Mouse (Mus musculus) embryonic facial prominence, embryonic 12.5 days (tissue): ENCODE measurements around the gene Defb7. TPM values are rescaled to one million over a fixed set of nuclear protein-coding genes. Genes with fewer than 3 reads are reported as not detected.

Source experiments
- ATAC-seq: fragments of 200-750 bp; cut with Nextera tagmentation; 2 replicates; pipeline ENCODE4 v1.8.0; 2017; ENCODE audit not compliant: insufficient number of reproducible peaks, insufficient read depth, low FRiP score, low TSS enrichment
- H3K27ac ChIP-seq: fragments of 300-500 bp; sonication (generic); 2 replicates; pipeline ENCODE4 v1.5.1; 2016; ENCODE audit warnings: mild to moderate bottlenecking
- H3K27me3 ChIP-seq: fragments of 300-500 bp; sonication (generic); 2 replicates; pipeline ENCODE4 v1.6.1; 2016; ENCODE audit warnings: mild to moderate bottlenecking, moderate library complexity
- H3K36me3 ChIP-seq: fragments of 300-500 bp; sonication (generic); 2 replicates; pipeline ENCODE4 v1.6.1; 2016; ENCODE audit warnings: mild to moderate bottlenecking
- H3K4me1 ChIP-seq: fragments of 300-500 bp; sonication (generic); 2 replicates; pipeline ENCODE4 v1.6.1; 2016
- H3K4me2 ChIP-seq: fragments of 300-500 bp; sonication (generic); replicated peaks from 2 replicates; pipeline ENCODE4 v1.6.1; 2016; ENCODE audit warnings: mild to moderate bottlenecking, moderate library complexity
- H3K4me3 ChIP-seq: fragments of 300-500 bp; sonication (generic); 2 replicates; pipeline ENCODE4 v1.5.1; 2016; ENCODE audit warnings: mild to moderate bottlenecking
- H3K9ac ChIP-seq: fragments of 300-500 bp; sonication (generic); 2 replicates; pipeline ENCODE4 v1.6.1; 2016; ENCODE audit warnings: mild to moderate bottlenecking, moderate library complexity
- H3K9me3 ChIP-seq: fragments of 300-500 bp; sonication (generic); 2 replicates; pipeline ENCODE4 v1.6.1; 2016; ENCODE audit warnings: mild to moderate bottlenecking, moderate library complexity
- WGBS: fragments of 180-500 bp; shearing (Covaris S2); methylation state at CpG from one replicate; pipeline ENCODE4 v1.1.7; 2016; 5-methylcytosine and 5-hydroxymethylcytosine counted together
- microRNA-seq: library from miRNA; unstranded; fragments of <30 nt; microRNA quantifications from one replicate; pipeline ENCODE4, GENCODE M21; 2017
- polyA plus RNA-seq: library from polyadenylated mRNA; unstranded; fragments of >200 nt; fragmentation: Nextera tagmentation; extraction: Ambion mirVana; gene quantifications from 2 replicates; pipeline ENCODE4 v1.2.1, GENCODE M21; 2016

The Defb7 gene
- polyA plus RNA-seq, result not detected in 2 replicates

DNA sequence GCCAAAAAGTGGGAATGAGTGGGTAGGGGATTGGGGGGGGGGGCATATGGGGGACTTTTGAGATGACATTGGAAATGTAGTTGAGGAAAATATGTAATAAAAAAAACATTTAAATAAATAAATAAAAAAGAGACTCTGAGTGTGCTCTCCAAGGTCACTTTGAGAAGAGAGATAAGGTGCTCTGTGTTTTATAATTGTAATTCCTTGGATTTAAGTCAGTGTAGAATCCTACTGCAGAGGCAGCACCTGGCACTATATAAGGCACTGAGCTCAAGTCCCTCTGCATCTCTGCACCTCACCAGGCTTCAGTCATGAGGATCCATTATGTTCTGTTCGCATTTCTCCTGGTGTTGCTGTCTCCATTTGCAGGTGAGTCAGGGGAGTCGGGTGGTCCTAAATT, at the start of gene Defb7:
Gene Defb7, plus strand, starts transcription at position 301 of the 400 bp plus-strand sequence.
- no peaks in the 10 kb centered on the region for H3K36me3 ChIP-seq
- H3K27ac ChIP-seq, result no peak within 1 kb of the TSS
- H3K27me3 ChIP-seq, result no peaks in the 10 kb centered on the region
- H3K4me2 ChIP-seq, result no peak within 1 kb of the TSS
- H3K4me1 ChIP-seq, result no peaks in the 10 kb centered on the region
- WGBS, result 88% methylated on average over 2 of the region's 2 CpGs
- no peak within 1 kb of the TSS for H3K4me3 ChIP-seq
- no peak within 1 kb of the TSS for H3K9ac ChIP-seq
- no peak for ATAC-seq
- no peaks in the 10 kb centered on the region for H3K9me3 ChIP-seq

DNA sequence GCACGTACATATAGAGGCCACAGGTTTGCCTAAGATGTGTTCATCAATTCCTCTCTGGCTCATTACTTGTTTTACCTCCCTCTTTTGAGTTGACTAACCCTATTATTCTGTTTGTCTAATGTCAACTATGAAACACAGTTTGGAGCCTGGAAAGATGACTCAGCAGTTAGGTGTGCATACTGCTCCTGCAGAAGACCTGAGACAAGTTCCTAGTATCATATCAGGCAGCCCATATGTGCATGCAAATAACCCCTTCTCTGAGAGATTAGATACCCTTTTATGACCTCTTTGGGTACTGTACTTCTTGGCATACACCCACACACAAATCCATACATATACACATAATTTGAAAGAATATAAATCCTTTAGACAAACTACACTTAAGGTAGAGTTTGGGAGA, 48.5 kb upstream of the Defb7 start:
- Histone ChIP-seq H3K9me3 (peaks cover 5% of the 10 kb centered on the region; the same call in 1 of the 2 replicates), H3K27me3 (no peaks in the 10 kb centered on the region), H3K27ac (no peak overlapping the region), H3K36me3 (no peaks in the 10 kb centered on the region), H3K9ac (no peak overlapping the region), H3K4me3 (no peak overlapping the region), H3K4me2 (no peak overlapping the region), H3K4me1 (no peaks in the 10 kb centered on the region)
- no peak for ATAC-seq
- WGBS, result 60% methylated on average over 1 of the region's 1 CpGs

DNA sequence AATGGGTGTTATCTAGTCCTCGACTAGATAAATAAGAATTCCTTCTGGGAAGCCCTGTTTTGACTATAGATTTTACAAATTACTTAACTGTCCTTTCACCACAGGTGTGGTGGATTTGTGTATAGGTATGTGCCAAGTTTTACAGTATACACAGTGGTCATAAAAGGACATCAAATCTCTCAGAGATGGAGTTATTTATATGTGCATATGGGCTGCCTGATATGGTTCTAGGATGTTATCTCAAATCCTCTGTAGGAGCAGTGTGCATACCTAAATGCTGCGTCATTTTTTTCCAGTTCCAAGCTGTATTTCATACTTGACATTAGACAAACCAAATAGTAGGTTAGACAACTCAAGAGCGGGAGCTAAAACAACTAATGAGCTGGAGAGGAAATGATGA, 33.5 kb upstream of the Defb7 start:
- WGBS, result 67% methylated on average over 3 of the region's 3 CpGs
- no peak for ATAC-seq

DNA sequence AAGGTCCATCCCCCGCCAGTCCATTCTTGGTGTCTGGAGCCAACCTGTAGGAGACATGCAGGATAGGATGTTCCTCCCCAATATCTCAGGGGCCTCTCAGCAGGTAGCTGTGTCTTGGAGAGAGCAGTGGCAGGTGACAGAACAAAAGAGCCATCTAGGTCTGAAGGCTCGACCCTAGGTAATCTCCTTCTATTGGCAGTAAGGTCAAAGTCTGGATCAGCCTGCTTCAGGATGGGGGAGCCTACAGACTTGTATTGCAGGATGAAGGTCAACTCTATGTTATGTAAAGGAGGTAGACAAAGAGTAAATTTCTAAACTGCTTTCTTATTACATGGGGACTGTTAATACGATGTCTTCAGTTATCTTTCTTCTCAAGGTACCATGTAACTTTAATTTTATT, 25.9 kb upstream of the Defb7 start:
- no peak overlapping the region for H3K27ac ChIP-seq
- no peaks in the 10 kb centered on the region for H3K27me3 ChIP-seq
- H3K9me3 ChIP-seq, result 0 out of 2 replicates have a peak, but pooled peaks cover 2% of the 10 kb centered on the region
- no peaks in the 10 kb centered on the region for H3K4me1 ChIP-seq
- no peak overlapping the region for H3K4me3 ChIP-seq
- ATAC-seq, result no peak
- H3K4me2 ChIP-seq, result no peak overlapping the region
- no peaks in the 10 kb centered on the region for H3K36me3 ChIP-seq
- 75% methylated on average over 3 of the region's 3 CpGs for WGBS
- no peak overlapping the region for H3K9ac ChIP-seq

More for the DNA sequence above, 33.5 kb upstream of the Defb7 start:
- H3K4me2 ChIP-seq, result no peak overlapping the region
- no peak overlapping the region for H3K4me3 ChIP-seq
- no peak overlapping the region for H3K9ac ChIP-seq
- H3K27me3 ChIP-seq, result no peaks in the 10 kb centered on the region
- H3K36me3 ChIP-seq, result no peaks in the 10 kb centered on the region
- no peaks in the 10 kb centered on the region for H3K4me1 ChIP-seq
- no peak overlapping the region for H3K27ac ChIP-seq
- H3K9me3 ChIP-seq, result no peaks in the 10 kb centered on the region

DNA sequence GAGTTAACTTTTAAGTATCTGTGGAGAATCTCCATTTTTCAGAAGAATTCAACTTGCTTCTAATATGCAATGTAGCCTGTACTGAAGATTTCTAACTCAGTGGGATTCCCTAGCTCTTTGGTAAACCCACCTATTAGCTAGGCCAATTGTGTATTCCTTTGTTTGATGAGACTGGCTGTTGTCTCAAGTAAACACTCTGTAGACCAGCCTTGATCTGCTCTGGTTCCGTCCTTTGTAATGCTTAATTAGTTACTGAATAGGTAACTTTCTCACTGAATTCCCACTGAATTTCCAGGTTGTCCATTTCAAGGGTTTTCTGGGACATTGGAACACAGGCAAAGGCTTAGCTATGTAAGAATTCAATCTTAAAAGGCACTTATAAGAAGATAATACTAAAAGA, 5.6 kb downstream of the Defb7 start:
- Histone ChIP-seq H3K9ac (no peak overlapping the region), H3K4me3 (no peak overlapping the region), H3K9me3 (peaks cover 6% of the 10 kb centered on the region; the same call in 1 of the 2 replicates), H3K4me1 (no peaks in the 10 kb centered on the region), H3K27me3 (no peaks in the 10 kb centered on the region), H3K4me2 (no peak overlapping the region), H3K27ac (no peak overlapping the region), H3K36me3 (no peaks in the 10 kb centered on the region)
- WGBS, result 64% methylated on average over 1 of the region's 1 CpGs
- ATAC-seq, result no peak

DNA sequence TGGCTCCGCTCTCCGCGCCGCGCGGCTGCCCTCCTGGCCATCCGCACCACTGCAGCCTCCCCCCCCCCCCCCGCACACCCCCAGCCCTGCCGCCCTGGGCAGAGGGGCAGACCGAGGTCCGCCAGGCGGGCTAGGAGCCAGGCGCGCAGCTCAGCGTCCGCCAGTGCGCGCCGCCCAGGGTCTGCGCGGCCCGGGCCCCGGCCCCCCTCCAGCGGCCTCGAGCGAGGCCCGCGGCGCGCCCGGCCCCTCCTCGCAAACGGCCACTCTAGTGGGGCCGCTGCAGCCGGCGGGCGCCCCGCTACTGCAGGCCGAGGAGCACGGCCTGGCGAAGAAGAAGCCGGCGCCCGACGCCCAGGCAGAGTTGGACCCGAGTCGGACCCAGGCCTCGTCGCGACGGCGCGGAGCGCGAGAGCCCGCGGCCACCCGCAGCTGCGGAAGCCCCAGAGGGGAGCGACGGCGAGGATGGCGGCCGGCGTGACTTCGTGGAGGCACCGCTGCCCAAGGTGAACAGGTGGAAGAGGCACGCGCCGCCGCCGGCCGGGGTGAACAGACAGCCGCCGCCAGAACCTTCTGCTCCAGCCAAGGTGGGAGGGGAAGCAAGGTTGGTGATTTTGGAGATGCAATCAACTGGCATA, 40.4 kb downstream of the Defb7 start:
- Histone ChIP-seq H3K9ac (peak overlapping the region; percentile 9; the same call in 1 of the 2 replicates), H3K36me3 (no peaks in the 10 kb centered on the region), H3K27ac (no peak overlapping the region), H3K27me3 (peaks cover 24% of the 10 kb centered on the region), H3K9me3 (0 out of 2 replicates have a peak, but pooled peaks cover 2% of the 10 kb centered on the region), H3K4me2 (peak overlapping the region; percentile 58), H3K4me1 (no peaks in the 10 kb centered on the region), H3K4me3 (peak overlapping the region; percentile 35)
- ATAC-seq, result no peak
- 9% methylated on average over 63 of the region's 75 CpGs for WGBS

DNA sequence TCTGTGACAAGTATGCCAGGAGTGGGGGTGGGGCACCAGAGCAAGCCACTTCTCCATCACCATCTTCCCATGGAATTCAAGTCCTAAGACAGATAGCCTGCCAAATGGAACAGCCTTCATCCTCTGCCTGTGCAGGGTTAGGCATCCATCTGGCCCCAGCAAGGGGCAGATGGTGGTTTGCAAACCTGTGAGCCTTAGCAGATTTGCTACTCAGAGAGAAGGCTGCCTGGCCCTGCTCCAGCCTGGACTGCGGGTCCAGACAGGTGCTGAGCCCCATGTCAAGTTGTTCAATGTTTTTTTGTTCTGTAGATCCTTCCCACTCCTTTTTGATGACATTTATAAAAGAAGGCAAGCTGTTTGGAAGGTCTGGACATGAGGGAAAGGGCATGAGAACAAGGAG, 45.5 kb downstream of the Defb7 start:
- WGBS, result 68% methylated on average over 1 of the region's 1 CpGs
- Histone ChIP-seq H3K27ac (no peak overlapping the region), H3K4me2 (no peak overlapping the region), H3K36me3 (no peaks in the 10 kb centered on the region), H3K9ac (no peak overlapping the region), H3K27me3 (peaks cover 10% of the 10 kb centered on the region), H3K4me3 (no peak overlapping the region), H3K4me1 (no peaks in the 10 kb centered on the region), H3K9me3 (peaks cover 8% of the 10 kb centered on the region; the same call in 1 of the 2 replicates)
- no peak for ATAC-seq

Small RNAs within 50 kb of the gene (microRNA-seq; reads per million reads assigned to microRNA genes)
- gene Gm27288 (not detected), gene Gm27852 (not detected)

Other genes starting within 250 kb of the Defb7 start
- gene Defb5, start 247.5 kb upstream of the Defb7 start, polyA plus RNA-seq, result not detected in 2 replicates
- gene Defb3, start 201.7 kb upstream of the Defb7 start, polyA plus RNA-seq, result not detected in 2 replicates
- gene Defb8, start 47.5 kb upstream of the Defb7 start, polyA plus RNA-seq, result not detected in 2 replicates
- gene 4930467E23Rik, start 234.5 kb downstream of the Defb7 start, polyA plus RNA-seq, result not detected in 2 replicates